Mouse (Mus musculus): ENCODE data around the gene Ubxn2a. TPM values are rescaled to one million over a fixed set of nuclear protein-coding genes. Genes with fewer than 3 reads are reported as not detected.
"Not testable (repeated sequence)": the region's sequence is repeated elsewhere in the genome, so short reads cannot be mapped to it uniquely, and the experiment has no call there.

The Ubxn2a gene
- polyA plus RNA-seq, 1 experiment from 2014 or later = 27.0 TPM

DNA sequence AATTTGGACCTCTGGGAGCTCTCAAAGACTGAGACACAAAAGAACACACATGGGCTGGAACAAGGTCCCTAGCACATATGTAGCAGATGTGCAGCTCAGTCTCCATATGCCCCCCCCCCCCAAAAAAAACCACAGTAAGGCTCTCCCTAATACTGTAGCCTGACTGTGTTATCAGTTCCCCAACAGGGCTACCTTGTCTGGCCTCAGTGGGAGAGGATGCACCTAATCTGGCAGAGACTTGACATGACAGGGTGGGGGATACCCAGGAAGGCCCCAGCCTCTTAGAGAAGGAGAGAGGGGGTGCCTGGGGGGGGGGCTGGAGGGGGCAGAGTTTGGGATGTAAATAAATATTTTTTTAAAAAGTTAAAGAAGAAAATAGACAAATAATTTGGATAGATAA, 18.8 kb downstream of the Ubxn2a start:
- Histone ChIP-seq H3K27me3 (ENCODE audit: control insufficient read depth, insufficient read depth, low read length) (no peaks in the 10 kb centered on the region), H3K9ac (ENCODE audit: low read depth, low read length) (no peak overlapping the region), H3K9me3 (ENCODE audit: control insufficient read depth, low read length) (no peaks in the 10 kb centered on the region), H3K27ac (ENCODE audit: low read depth, low read length) (no peak overlapping the region), H3K4me3 (ENCODE audit: low read length) (no peak overlapping the region), H3K4me1 (ENCODE audit: control insufficient read depth, insufficient read depth, low read length) (no peaks in the 10 kb centered on the region), H3K4me2 (replicated peaks; ENCODE audit: low read depth, low read length) (no peak overlapping the region), H3K36me3 (ENCODE audit: control insufficient read depth, insufficient read depth, low read length) (peaks cover 11% of the 10 kb centered on the region; the same call in 1 of the 2 replicates)
- ATAC-seq (ENCODE audit: low FRiP score, low TSS enrichment) = no peak

DNA sequence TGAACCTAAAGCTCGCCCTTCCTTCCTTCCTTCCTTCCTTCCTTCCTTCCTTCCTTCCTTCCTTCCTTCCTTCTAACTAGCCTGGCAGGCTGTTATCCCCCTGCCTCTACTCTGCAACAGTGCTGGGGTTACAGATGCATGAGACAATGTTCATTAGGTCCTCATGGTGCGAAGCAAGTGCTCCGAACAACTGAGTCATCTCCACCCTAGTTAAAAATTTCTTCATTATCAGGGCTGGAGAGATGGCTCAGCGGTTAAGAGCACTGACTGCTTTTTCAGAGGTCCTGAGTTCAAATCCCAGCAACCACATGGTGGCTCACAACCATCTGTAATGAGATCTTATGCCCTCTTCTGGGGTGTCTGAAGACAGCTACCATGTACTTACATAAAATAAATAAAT, 20.9 kb downstream of the Ubxn2a start:
- peaks cover 15% of the 10 kb centered on the region; the same call in 1 of the 2 replicates for H3K36me3 ChIP-seq (ENCODE audit: control insufficient read depth, insufficient read depth, low read length)
- H3K27ac ChIP-seq (ENCODE audit: low read depth, low read length); H3K4me2 ChIP-seq (replicated peaks; ENCODE audit: low read depth, low read length); H3K27me3 ChIP-seq (ENCODE audit: control insufficient read depth, insufficient read depth, low read length); ATAC-seq (ENCODE audit: low FRiP score, low TSS enrichment); H3K4me3 ChIP-seq (ENCODE audit: low read length); H3K9ac ChIP-seq (ENCODE audit: low read depth, low read length); H3K9me3 ChIP-seq (ENCODE audit: control insufficient read depth, low read length); H3K4me1 ChIP-seq (ENCODE audit: control insufficient read depth, insufficient read depth, low read length): not testable (repeated sequence)
- WGBS = 93% methylated on average over 4 of the region's 4 CpGs

DNA sequence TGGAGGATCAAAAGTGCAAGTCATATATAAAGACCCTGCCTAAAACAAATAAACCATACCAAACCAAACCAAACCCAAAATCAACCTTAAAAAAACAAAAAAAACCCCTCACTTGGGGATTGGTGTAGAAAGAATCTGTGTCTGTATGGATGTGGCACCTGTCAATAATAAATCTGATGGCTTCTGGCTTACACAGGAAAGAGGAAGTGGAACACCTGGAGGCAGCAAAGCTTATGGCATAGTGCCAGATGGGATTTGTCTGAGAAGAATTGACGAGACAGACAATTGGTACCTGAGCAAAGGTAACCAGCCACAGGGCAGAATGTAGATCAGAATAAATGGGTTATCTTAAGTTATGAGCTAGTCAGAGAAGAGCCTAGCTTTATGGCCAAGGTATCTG, 22.4 kb downstream of the Ubxn2a start:
- peaks cover 15% of the 10 kb centered on the region; the same call in 1 of the 2 replicates for H3K36me3 ChIP-seq (ENCODE audit: control insufficient read depth, insufficient read depth, low read length)
- no peak overlapping the region for H3K4me3 ChIP-seq (ENCODE audit: low read length)
- no peaks in the 10 kb centered on the region for H3K4me1 ChIP-seq (ENCODE audit: control insufficient read depth, insufficient read depth, low read length)
- H3K9ac ChIP-seq (ENCODE audit: low read depth, low read length) = no peak overlapping the region
- H3K27ac ChIP-seq (ENCODE audit: low read depth, low read length) = no peak overlapping the region
- no peak overlapping the region for H3K4me2 ChIP-seq (replicated peaks; ENCODE audit: low read depth, low read length)
- no peak for ATAC-seq (ENCODE audit: low FRiP score, low TSS enrichment)
- no peaks in the 10 kb centered on the region for H3K9me3 ChIP-seq (ENCODE audit: control insufficient read depth, low read length)
- WGBS = 64% methylated on average over 1 of the region's 1 CpGs
- no peaks in the 10 kb centered on the region for H3K27me3 ChIP-seq (ENCODE audit: control insufficient read depth, insufficient read depth, low read length)

DNA sequence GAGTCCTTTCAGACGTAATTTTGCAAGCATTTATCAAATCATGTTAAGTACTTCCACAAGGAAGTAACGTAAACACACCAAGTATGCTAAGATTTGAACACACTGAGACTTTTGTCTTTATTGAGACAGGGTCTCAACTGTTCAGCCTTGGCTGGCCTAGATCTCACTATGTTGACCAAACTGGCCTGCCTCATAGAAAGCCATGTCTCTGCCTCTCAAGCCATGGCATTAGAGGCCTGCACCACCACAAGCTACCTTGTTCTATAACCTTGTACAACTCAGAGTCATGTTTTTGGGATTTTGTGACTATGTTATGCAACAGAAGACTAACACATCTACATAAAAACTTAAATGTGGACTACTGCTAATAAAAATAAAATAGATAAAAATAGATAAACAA, 25.4 kb downstream of the Ubxn2a start:
- 92% methylated on average over 2 of the region's 2 CpGs for WGBS
- Histone ChIP-seq H3K4me1 (ENCODE audit: control insufficient read depth, insufficient read depth, low read length) (no peaks in the 10 kb centered on the region), H3K27ac (ENCODE audit: low read depth, low read length) (no peak overlapping the region), H3K36me3 (ENCODE audit: control insufficient read depth, insufficient read depth, low read length) (peaks cover 15% of the 10 kb centered on the region; the same call in 1 of the 2 replicates), H3K27me3 (ENCODE audit: control insufficient read depth, insufficient read depth, low read length) (no peaks in the 10 kb centered on the region), H3K4me3 (ENCODE audit: low read length) (no peak overlapping the region), H3K9me3 (ENCODE audit: control insufficient read depth, low read length) (no peaks in the 10 kb centered on the region), H3K9ac (ENCODE audit: low read depth, low read length) (no peak overlapping the region), H3K4me2 (replicated peaks; ENCODE audit: low read depth, low read length) (no peak overlapping the region)
- ATAC-seq (ENCODE audit: low FRiP score, low TSS enrichment) = no peak

DNA sequence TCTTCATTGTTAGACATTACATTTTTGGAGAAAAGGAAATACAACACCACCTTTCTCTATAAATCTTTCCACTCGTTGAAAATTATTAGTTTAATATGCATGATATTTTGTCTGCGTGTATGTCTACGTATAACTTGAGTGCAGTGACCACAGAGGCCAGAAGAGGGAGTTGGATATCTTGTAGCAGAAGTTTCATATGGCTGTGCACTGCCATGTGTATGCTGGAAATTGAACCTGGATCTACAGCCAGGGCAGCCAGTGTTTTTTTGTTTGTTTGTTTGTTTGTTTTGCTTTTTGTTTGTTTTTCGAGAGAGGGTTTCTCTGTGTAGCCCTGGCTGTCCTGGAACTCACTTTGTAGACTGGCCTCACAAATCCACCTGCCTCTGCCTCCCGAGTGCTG, 28.5 kb downstream of the Ubxn2a start:
- Histone ChIP-seq H3K9ac (ENCODE audit: low read depth, low read length) (no peak overlapping the region), H3K27ac (ENCODE audit: low read depth, low read length) (no peak overlapping the region), H3K27me3 (ENCODE audit: control insufficient read depth, insufficient read depth, low read length) (no peaks in the 10 kb centered on the region), H3K4me1 (ENCODE audit: control insufficient read depth, insufficient read depth, low read length) (no peaks in the 10 kb centered on the region), H3K4me3 (ENCODE audit: low read length) (no peak overlapping the region), H3K4me2 (replicated peaks; ENCODE audit: low read depth, low read length) (no peak overlapping the region), H3K9me3 (ENCODE audit: control insufficient read depth, low read length) (no peaks in the 10 kb centered on the region), H3K36me3 (ENCODE audit: control insufficient read depth, insufficient read depth, low read length) (peaks cover 12% of the 10 kb centered on the region; the same call in 1 of the 2 replicates)
- ATAC-seq (ENCODE audit: low FRiP score, low TSS enrichment) = no peak
- WGBS = 97% methylated on average over 5 of the region's 5 CpGs

DNA sequence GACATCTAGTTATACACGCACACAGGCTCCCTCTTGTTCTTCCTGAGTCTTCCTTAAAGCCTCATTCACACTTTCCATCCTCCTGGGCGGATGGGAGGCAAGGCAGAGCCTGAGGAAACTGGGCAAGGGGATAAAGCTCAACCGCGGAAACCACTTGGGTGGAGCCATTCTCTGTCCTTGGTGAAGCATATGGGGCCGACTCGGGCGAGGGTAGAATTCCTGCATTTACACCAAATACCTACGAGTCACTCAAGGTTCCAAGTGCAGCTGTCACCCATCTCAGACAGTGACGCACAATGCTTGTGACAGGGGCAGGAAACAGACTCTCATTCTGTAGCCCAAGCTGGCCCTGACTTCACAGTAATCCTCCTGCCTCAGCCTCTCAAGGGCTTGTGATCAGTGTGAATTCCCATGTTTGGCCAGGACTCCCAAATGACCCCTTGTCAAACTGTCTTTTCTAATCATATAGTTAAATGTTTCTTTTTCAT, 29.2 kb downstream of the Ubxn2a start:
- Histone ChIP-seq H3K27ac (ENCODE audit: low read depth, low read length) (no peak overlapping the region), H3K4me2 (replicated peaks; ENCODE audit: low read depth, low read length) (no peak overlapping the region), H3K4me1 (ENCODE audit: control insufficient read depth, insufficient read depth, low read length) (no peaks in the 10 kb centered on the region), H3K27me3 (ENCODE audit: control insufficient read depth, insufficient read depth, low read length) (no peaks in the 10 kb centered on the region), H3K9ac (ENCODE audit: low read depth, low read length) (no peak overlapping the region), H3K36me3 (ENCODE audit: control insufficient read depth, insufficient read depth, low read length) (peaks cover 12% of the 10 kb centered on the region; the same call in 1 of the 2 replicates), H3K9me3 (ENCODE audit: control insufficient read depth, low read length) (no peaks in the 10 kb centered on the region), H3K4me3 (ENCODE audit: low read length) (no peak overlapping the region)
- ATAC-seq (ENCODE audit: low FRiP score, low TSS enrichment) = no peak
- 88% methylated on average over 9 of the region's 9 CpGs for WGBS

DNA sequence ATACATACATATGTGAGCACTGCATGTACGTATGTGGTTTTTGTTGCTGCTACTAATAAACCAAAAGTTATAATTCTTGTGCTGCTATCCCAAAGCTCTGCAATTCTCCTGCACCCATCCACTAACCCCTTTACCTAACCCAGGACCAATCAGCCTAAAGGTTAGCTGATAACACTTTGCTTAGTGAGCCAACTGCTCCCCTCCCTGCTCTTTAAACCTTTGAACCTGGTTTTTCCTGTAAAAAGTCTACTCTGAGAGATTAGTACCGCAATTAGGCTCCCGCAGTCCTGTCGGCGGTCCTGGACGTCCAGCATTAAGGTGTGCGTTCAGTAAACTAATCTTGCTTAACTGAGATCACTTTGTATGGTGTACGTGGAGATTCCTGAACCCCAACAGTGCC, 31.9 kb downstream of the Ubxn2a start:
- ATAC-seq (ENCODE audit: low FRiP score, low TSS enrichment) = no peak
- Histone ChIP-seq H3K4me2 (replicated peaks; ENCODE audit: low read depth, low read length) (no peak overlapping the region), H3K27ac (ENCODE audit: low read depth, low read length) (no peak overlapping the region), H3K4me3 (ENCODE audit: low read length) (no peak overlapping the region), H3K9me3 (ENCODE audit: control insufficient read depth, low read length) (no peaks in the 10 kb centered on the region), H3K4me1 (ENCODE audit: control insufficient read depth, insufficient read depth, low read length) (no peaks in the 10 kb centered on the region), H3K36me3 (ENCODE audit: control insufficient read depth, insufficient read depth, low read length) (no peaks in the 10 kb centered on the region; the same call in 1 of the 2 replicates), H3K9ac (ENCODE audit: low read depth, low read length) (no peak overlapping the region), H3K27me3 (ENCODE audit: control insufficient read depth, insufficient read depth, low read length) (no peaks in the 10 kb centered on the region)
- 87% methylated on average over 8 of the region's 8 CpGs for WGBS

DNA sequence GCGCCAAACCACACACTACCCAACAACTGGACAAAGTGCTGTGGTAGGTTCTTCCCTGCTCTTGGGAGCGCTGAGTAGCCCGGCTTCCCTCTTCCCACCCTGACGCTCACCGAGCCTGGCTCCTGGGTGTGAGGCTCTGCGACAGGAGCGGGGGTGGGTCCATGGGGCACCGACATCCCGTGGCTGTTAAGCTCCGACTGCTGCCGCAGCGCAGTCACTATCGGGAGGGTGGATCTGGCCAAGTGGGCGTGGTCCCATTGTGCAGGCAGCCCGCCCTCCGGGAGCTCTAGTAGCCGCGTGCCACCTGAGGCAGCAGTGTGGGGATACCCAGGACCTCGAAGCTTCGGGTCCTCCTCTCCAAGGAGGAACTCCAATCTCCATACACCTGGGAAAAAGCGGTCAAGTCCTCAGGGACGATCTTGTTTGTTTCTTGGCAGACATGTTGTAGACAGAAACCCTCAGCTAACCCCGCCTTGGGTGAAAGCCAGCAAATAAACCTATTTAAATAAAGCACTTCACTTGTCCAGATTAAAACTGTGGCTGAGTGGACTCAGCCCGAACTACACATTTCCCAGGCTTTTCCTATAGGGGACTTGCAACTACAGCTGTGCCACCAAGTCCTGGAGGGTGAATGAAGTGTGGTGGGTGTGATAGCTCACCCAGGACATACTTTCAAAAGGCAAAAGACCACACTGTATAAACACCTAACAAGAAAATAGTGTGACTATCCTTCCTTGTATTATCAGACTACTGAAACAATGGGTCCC, 33.2 kb downstream of the Ubxn2a start, which contains the start of gene Mfsd2b:
Gene Mfsd2b, minus strand, starts transcription at position 199 of the 767 bp plus-strand sequence.
- Histone ChIP-seq H3K4me2 (replicated peaks; ENCODE audit: low read depth, low read length) (peak within 1 kb of the TSS; percentile 62), H3K27ac (ENCODE audit: low read depth, low read length) (no peak within 1 kb of the TSS), H3K4me3 (ENCODE audit: low read length) (peak within 1 kb of the TSS; percentile 33), H3K9me3 (ENCODE audit: control insufficient read depth, low read length) (no peaks in the 10 kb centered on the region), H3K27me3 (ENCODE audit: control insufficient read depth, insufficient read depth, low read length) (no peaks in the 10 kb centered on the region), H3K36me3 (ENCODE audit: control insufficient read depth, insufficient read depth, low read length) (no peaks in the 10 kb centered on the region), H3K4me1 (ENCODE audit: control insufficient read depth, insufficient read depth, low read length) (no peaks in the 10 kb centered on the region), H3K9ac (ENCODE audit: low read depth, low read length) (peak within 1 kb of the TSS; percentile 47)
- ATAC-seq (ENCODE audit: low FRiP score, low TSS enrichment) = peak; percentile 91
- WGBS = 5% methylated on average over 24 of the region's 24 CpGs

DNA sequence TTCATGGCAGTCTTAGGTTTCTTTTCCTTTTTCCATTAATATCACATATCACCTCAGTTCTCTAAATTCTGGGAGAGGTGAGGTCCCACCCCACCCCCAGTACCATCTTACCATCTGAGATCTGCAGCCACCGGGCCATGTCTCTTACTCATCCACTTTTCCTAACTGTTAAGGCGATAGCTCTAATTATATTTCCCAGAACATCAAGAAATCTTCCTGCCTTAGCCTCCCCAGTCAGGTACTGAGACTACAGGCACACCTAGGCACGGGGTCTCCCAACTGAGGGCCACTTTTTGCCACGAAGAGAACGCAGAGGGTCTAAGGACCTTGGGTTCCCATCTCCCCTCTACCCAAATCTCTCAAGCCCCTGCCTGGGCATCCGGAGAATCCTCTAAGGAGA, 34.0 kb downstream of the Ubxn2a start:
- H3K9ac ChIP-seq (ENCODE audit: low read depth, low read length) = peak overlapping the region; percentile 47
- no peaks in the 10 kb centered on the region; the same call in 1 of the 2 replicates for H3K4me1 ChIP-seq (ENCODE audit: control insufficient read depth, insufficient read depth, low read length)
- H3K27me3 ChIP-seq (ENCODE audit: control insufficient read depth, insufficient read depth, low read length) = no peaks in the 10 kb centered on the region
- H3K4me3 ChIP-seq (ENCODE audit: low read length) = peak overlapping the region; percentile 33; the same call in 1 of the 2 replicates
- WGBS = 73% methylated on average over 6 of the region's 6 CpGs
- H3K9me3 ChIP-seq (ENCODE audit: control insufficient read depth, low read length) = no peaks in the 10 kb centered on the region
- H3K4me2 ChIP-seq (replicated peaks; ENCODE audit: low read depth, low read length) = peak overlapping the region; percentile 62
- no peak overlapping the region for H3K27ac ChIP-seq (ENCODE audit: low read depth, low read length)
- no peaks in the 10 kb centered on the region for H3K36me3 ChIP-seq (ENCODE audit: control insufficient read depth, insufficient read depth, low read length)
- ATAC-seq (ENCODE audit: low FRiP score, low TSS enrichment) = no peak
